Mouse (Mus musculus): ENCODE results near the gene Pdcd1lg2.

Gene Pdcd1lg2

DNA sequence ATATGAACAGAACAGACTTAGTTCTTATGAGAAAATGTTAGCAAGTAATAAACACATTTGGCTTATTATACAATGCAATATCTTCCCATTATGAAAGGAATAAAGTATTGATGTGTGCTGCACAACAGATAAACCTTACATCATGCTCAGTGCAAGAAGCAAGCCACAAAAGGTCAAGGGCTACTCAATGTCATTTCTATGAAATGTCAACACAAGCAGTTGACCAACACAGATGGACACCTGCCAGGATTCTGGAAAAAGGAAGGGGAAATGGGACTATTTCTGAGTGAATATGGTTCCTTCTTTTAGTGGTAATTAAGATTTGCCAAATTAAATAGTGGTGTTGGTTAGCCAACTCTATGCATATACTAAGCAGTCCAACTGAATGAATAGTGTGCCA is 9.2 kb downstream of the Pdcd1lg2 start:
- no peak for DNase-seq

DNA sequence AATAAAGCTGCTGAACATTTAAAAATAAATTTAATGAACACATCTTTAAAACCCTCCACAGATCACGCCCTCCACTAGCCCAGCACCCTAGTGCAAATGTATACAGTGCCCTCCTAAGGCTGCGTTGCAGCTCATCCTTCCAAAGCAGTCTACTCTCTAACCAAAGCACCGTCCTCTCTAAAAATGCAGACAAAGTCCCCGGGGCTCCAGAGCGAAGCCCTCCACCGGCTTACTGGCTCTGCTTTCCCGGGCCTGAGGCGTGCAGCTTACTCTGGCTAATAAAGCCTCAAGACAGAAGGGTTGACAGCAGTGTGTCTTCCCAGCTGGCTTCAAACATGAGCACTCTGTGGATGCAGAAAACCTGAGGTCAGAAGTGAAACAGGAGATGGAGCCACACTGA is 9.7 kb downstream of the Pdcd1lg2 start:
- no peak for DNase-seq

DNA sequence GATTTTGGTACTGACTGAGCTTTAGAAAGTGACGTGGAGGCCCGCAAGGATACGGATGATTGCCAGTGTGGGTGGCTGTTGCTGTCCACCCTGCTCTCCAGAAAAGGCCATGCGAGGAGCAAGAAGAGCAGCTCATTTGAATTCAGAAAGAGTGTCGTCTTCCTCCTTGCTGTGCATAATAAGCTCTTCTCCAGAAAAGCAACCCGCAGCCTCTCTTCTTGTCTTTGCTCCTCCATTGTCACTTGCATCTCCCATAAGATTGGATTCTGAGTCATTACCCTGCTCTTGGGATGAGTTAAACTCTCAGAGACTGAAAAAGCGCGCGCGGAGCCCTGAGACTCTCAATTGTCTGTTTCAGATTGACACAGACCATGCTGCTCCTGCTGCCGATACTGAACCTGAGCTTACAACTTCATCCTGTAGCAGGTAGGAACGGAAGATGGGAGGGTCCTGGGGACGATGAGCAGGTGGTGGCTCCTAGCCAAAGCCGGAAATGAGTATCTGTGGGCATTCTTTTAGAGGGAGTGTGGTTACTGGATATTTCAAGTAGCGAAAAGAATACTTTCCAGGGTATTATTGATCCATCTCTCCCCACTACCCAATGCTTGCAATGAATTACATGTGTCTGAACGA is 11.4 kb downstream of the Pdcd1lg2 start:
- DNase-seq: no peak

DNA sequence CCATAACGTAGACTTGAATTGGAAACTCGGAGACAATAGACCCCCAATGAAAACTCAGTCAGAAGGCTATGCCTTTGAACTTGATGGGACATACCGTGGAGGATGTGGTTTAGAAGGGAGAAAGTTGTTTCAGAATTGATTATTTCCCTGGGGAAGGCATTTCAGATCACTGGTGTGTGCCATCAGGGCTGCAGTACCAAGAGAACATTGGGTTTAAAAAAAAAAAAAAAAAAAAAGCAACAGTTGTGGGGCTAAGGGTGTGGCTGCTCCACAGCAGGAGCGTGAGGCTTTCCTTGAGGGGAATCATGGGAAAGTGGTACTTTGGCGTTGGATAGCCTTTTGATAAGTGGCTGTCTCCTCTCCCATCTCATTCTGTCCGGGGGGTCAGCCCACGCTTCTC is 12.1 kb downstream of the Pdcd1lg2 start:
- no peak for DNase-seq

DNA sequence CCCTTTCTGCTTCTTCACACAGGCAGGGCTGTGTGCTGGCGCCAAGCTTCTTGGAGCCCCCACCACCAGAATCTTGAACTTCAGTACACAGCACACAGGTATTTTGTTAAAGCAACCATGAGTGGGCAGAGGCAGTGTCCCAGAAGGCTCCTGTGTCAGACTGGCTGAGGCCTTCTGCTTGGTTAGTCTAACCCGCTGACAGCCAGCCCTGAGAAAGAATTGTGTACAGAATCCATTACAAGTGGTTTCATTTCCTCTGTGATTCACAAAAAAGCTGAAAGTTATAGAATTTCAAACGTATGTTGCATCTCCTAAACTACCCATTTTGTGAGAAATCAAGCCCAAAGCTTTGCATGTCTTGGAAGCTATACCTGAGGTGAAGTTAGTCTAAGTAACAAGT is 19.8 kb downstream of the Pdcd1lg2 start:
- no peak for DNase-seq

DNA sequence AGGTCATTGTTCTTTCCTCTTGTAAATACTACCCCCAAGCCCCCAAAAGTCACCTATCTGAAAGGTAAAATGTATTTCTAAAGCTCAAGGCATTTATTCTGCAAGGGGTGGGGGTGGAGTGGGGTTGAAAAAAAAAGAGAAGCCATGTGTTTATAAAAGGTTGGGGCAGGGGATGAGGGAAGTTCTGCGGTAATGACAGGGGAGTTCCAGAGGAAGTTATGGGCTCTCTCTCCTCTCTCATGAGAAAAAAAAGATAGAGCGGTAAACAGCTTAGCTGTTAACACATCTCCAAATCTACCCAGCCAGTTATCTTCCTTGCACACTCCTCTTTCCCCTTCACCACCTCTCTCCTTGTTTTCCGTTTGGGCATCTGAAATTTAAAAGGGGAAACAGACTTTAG is 20.2 kb downstream of the Pdcd1lg2 start:
- DNase-seq: no peak

DNA sequence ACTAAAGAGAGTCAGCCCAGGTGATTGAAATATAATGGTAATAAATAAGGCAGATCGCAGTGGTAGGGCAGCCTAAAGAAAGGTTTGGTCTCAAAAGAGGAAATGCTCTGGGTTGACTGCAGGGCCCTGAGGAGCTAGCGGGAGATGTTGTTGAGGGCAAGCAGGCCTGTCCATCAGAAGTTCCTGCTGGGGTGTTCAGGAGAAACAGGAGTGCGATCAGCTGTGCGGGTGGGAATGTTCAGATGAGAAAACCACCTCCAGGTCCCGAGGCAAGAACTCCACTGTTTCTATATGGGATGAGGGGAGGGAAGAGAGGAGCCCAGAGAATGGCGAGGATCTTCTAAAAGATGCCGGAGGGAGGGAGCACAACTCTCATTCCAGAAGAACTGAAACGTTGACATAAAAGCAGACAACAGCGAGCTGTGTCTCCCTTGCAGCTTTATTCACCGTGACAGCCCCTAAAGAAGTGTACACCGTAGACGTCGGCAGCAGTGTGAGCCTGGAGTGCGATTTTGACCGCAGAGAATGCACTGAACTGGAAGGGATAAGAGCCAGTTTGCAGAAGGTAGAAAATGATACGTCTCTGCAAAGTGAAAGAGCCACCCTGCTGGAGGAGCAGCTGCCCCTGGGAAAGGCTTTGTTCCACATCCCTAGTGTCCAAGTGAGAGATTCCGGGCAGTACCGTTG is 26.2 kb downstream of the Pdcd1lg2 start:
- DNase-seq: no peak

DNA sequence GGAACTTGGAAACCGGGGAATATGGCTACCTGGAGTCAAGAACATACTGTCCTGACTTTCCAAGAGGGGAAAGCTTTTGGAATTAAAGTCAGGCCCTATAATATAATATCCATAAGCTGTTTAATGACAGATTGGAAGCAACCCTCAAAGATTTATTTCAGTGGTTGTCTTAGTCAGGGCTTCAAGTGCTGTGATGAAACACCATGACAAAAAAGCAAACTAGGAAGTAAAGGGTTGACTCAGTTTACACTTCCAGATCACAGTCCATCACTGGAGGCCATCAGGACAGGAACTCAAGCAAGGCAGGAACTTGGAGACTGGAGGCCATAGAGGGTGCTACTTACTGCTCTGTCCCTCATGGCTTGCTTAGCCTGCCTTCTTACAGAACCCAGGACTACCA is 27.1 kb downstream of the Pdcd1lg2 start:
- no peak for DNase-seq

DNA sequence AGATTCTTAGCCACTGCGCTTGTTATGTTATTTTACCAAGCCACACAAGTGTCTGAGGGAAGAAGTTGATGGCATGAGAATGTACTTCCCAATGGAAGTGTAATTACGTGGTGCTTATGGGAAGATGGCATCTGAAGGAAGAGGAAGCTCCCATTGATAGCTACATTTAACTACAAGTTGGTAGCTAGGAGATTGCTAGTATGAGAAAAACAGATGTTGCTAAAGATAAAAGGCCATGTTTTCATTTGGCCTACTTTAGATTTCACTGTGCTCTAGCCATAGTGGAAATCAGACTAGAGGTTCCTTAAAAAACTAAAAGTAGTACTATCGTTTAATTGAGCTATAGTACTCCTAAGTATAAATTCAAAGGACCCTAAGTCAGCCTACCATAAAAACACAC is 28.5 kb downstream of the Pdcd1lg2 start:
- DNase-seq: no peak

DNA sequence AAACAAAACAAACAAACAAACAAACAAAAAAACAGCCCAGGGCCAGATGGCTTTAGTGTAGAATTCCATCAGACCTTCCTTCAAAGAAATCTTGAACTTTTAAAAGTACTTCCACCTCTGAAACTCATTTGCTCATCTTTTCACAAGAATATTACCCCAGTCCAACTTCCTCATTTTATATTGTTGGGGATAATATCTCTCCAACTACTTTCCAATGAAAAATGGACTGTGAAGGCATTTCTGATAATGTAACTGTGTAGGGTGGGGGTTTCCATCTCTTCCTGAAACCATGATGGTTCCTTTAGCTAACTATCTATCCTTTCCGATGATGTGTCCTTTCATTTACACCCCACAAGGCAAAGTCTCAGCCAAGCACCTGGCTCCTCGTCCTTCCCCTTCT is 31.8 kb downstream of the Pdcd1lg2 start:
- DNase-seq: no peak

DNA sequence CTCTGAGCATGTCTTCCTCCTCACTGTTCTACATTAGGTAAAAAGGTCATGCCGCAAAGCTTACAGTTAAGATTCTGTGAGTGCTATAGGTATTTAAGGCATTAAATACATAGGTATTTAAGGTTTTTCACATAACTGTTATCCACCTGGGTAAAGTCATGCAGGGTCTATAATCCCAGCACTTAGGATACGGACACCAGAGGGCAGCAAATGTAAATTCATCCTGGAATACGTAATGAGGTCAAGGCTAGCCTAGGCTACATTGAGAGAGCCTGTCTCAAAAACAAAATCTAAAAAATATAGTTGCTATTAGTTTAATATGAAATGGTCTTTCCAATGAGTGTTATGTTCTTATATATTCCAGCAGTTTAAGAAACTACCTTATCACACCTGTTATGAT is 33.6 kb downstream of the Pdcd1lg2 start:
- no peak for DNase-seq

DNA sequence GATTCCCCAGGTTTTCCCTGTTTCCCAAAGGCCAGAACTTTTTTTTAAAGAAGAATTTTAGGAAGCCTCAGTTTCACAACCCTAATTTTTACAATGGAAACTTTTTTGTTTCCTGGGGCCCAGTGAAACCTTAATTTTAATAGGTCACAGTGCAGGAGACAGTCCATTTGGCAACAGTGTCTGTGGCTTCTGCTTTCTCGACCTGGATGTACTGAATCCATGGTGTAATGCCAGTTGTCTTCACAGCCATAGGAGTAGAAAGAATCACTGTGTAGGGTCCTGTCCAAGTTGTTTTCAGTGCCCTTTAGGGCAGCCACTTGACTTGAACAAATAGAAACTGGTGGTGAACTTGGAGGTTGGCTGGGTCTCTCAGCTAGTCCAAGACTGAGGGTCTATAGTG is 37.7 kb downstream of the Pdcd1lg2 start:
- DNase-seq: no peak

DNA sequence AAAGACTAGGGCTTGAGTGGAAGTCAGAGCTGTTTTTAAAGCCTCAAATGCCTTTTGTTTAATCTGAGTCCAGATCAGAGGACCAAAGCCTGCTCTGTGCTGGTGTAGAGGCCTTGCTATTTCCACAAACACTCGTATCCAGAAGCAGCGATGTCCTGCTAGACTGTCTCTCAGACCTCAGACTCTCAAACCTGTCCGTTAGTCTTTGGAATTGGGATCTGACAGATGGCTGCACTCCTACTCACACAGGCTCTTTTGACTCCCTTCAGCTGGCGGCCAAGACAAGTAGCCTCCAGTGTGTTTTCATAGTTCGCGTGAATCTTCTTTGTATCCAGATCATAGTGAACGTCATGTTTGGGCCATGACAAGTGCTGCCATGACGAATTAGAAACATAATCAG is 39.7 kb downstream of the Pdcd1lg2 start:
- DNase-seq: no peak

DNA sequence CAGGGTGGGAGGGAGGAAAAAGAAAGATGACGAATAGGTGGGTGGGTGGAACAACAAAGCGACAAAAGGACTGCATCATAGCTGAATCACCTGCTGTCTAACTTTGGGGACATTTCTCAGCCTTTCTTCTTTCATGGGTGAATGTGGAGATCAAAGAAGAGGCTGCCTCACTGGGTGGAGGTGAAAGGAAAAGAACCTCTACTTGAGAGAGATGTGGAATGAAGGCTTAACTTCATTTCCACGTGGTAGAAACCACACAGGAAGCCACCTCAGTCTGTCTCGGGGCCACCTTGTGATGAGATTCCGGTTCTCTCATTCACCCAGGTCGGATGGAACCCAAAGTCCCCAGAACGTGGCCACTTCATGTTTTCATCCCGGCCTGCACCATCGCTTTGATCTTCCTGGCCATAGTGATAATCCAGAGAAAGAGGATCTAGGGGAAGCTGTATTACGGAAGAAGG is 43.5 kb downstream of the Pdcd1lg2 start:
- peak; percentile 42 to 48 for DNase-seq

DNA sequence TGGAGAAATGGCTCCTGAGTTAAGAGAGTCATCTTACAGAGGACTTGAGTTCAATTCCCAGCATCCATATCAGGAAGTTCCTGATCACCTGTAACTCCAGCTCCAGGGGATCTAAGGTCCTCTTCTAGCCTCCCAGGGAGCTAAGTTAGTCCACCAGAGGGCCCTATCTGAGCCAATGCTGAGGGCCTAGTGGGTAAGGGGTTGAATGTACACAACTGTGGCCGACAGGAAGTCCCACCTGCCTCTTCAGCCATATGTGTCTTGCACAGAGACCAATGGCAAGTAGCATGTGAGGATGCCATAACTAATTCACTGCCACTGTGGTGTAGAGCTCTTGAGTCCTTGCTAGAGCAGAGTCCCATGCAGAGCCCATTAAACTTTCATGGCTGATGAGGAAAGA is 44.4 kb downstream of the Pdcd1lg2 start:
- DNase-seq: no peak

DNA sequence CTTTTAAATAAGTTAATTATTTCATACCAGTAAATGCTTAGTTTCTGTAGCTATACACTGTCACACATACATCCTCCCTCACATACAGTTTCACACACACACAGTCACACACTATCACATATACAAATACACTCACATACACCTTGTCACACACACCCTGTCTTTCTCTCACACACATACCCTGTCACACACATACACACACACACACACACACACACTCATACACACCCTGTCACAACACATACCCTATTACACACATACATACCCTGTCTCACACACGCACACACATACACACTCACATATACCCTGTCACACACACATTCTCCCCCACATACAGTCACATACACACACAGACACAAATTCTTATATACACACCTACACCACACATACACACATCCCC is 47.3 kb downstream of the Pdcd1lg2 start:
- no peak for DNase-seq

DNA sequence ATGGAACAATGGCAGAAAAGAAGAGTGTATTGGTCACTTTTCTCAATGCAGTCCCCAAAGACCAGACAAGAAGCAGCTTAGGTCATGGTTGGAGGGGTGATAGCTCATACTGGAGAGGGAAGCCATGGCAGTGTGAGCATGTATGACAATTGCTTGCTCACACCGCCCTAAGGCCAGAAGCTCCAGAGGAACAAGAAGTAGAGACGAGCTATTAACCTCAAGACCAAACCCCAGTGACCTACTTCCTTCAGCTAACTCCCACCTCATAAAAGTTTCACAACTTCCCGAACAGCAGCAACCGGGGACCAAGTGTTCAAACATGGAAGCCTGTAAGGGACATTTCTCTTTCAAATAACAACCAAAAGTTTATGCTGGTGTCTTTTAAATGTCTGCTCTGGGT is 51.7 kb downstream of the Pdcd1lg2 start:
- no peak for DNase-seq

DNA sequence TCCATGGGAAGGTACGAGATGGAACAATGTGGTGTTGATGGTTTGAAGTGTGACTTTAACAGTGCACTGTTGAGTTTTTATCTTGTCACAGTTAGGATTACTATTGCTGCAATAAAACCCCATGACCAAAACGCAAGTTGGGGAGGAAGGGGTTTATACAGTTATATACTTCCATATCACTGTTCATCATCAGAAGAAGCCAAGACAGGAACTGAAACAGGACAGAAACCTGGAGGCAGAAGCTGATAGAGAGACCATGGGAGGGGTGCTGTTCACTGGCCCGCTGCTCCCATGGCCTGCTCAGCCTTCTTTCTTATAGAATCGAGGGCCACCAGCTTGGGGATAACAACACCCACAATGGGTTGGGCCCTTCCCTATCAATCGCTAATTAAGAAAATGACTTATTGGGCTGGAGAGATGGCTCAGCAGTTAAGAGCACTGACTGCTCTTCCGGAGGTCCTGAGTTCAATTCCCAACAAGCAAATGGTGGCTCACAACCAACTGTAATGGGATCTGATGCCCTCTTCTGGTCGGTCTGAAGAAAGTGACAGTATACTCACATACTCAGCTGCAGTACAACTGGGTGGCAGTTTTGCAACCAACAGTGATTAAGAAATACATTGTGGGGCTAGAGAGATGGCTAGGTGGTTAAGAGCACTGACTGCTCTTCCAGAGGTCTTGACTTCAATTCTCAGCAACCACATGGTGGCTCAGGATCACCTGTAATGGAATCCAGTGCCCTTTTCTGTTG is 53.1 kb downstream of the Pdcd1lg2 start:
- DNase-seq: no peak

DNA sequence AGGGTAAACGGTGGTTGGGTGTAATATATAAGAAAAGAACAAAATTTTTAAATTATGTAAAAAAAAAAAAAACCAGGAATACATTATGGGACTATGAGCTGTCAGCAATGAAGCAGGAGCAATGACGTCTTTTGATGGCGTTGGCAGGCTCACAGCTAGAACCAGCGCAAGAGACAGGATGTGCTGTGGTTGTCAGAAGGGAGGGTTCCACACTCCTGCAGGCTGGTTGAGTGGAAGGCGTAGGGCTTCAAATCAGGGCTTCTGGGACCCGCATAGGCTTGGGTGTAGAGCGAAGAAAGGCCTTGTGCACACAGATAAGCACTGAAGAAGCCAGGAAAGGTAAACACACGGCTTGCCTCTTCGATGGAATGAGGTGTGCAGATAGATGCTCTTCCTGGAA is 56.1 kb downstream of the Pdcd1lg2 start:
- peak in 1 of 2 experiments; percentile 28 for DNase-seq

DNA sequence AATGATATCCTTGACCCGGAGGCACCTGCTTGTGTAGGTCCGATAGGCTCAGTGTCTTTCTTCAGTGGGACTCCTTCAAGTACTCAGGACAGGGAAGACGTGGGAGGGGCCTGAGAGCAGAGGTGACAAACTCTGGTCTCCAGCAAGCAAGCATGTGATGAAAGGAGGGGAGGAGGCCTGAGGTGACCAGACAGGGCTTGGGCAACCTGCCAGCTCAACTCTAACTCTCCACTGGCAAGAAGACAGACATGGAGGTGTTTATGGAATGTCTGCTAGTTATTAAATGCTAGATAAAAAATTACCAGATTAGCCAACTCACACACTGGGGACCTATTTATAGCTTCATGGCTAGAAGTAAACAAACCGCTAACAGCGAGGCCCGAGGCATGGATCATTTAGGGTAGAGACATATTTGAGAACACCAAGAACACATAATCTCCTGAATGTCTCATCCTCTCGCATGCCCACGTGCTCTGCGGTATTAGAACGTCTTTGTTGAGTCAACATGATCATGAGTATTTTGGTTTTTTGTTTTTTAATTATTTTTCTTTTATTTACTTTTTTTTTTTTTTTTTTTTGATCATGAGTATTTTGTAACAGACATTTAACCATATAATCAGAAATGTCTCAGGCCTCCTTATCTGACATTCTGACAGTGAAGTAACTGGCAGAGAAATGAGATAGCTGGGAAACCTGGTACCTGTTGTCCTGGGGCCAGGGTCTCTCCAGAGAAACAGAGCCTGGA is 58.4 kb downstream of the Pdcd1lg2 start:
- DNase-seq: no peak

DNA sequence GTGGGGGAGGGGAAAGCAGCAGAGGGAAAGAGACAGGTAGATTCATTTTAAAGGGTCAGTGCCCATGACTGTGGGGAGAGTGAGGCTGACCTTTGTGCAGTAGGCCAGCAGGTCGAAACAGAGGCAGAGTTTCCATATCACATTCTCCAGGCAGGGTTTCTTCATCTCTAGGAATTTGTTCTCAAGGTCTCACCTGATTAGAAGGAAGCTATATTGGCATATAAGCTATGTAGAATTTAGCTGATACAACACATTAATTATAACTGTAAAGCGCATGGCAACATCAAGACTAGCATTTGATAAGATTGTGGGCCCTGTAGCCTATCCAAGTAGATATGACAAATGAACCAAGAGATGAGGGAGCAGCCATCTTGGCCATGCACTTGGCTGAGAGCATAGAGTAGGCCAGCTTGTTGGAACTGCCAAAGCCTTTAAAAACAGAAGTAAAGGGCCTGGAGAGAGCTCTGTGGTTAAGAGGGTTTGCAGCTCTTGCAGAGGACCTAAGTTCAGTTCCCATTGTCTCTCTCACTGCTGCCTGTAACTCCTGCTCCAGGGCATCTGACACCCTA is 59.1 kb downstream of the Pdcd1lg2 start:
- DNase-seq: no peak

DNA sequence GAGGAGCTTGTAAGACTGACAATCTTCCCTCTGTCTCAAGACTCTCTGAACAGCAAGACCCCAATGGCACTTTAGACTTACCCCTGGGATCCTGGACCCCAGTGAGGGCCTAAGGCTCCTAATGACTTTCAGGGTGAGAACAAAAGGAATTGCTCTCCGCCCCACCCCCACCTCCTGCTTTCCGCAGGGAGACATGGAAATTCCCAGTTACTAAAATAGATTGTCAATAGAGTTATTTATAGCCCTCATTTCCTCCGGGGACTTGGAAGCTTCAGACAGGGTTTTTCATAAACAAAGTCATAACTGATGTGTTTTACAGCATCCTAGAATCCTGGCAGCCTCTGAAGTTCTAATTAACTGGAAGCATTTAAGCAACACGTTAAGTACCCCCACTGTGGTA is 59.9 kb downstream of the Pdcd1lg2 start:
- no peak for DNase-seq

DNA sequence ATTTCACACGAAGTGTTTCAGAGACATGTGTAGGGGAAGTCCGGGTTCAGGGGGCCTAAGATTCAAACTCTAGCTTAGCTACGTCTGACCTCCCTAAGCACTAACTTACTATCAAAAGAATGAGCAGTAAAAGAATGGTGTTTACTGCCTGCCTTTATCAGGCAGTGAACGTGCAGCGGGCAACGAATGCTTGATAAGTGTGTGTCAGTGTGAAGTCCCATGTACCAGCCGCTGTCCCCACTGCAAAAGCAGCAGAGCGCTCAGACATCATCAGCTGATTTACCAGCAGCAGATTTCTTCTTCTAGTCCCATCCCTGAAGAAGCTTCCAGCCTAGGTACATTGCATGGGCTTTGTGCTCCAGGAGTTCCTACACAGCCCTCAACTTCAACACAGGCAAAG is 61.7 kb downstream of the Pdcd1lg2 start:
- DNase-seq: no peak
